Mouse (Mus musculus) Muller cell, postnatal 12 days (primary cell): Measurements from ENCODE around the gene Creb3l1.

Experiments used
- DNase-seq: peaks from one replicate; pipeline ENCODE4 v3.0.0-alpha.2; 2015; ENCODE audit errors: inconsistent ontology term

Creb3l1 gene

DNA sequence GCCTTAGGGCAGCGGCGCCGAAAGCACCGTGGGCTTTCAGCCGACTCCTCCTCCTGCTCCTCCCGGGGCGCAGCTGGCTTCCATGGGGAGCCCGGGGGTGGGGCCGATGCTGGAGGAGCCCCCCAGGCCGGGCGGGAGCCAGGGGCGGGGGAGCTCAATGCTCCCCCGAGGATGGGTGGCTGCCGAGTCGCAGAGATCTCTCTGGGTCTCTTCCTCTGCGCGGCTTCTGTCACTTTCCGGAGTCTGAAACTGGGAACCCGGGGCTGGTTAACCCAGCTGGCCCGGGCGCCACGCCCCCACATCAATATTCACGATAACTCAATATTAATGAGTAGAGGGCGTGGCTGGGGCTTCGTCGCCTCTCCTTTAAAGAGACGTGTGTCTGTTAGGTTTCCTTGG, at the start of gene Creb3l1:
Gene Creb3l1 (minus strand): TSS at position 229 of the 399 bp plus-strand sequence.
- peak; percentile 78 for DNase-seq

DNA sequence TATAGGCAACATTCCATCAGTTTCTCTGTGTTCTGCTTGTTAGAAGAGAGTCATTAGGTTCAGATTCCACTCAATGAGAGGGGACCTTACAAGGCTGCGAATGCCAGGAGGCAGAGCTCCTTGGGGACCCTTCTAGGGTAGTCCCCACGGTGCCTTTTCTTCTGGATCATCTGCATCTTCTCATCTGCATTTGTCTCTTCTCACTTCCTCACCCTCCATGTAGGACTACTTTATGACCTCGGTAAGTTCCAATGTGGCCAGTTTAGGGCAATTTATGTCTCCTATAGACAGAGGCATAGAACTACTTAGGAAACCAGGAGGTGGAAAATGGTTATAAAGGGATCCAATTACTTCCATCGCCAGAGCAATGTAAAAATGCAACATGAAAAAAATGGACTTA, 46.8 kb upstream of the Creb3l1 start:
- DNase-seq = no peak

DNA sequence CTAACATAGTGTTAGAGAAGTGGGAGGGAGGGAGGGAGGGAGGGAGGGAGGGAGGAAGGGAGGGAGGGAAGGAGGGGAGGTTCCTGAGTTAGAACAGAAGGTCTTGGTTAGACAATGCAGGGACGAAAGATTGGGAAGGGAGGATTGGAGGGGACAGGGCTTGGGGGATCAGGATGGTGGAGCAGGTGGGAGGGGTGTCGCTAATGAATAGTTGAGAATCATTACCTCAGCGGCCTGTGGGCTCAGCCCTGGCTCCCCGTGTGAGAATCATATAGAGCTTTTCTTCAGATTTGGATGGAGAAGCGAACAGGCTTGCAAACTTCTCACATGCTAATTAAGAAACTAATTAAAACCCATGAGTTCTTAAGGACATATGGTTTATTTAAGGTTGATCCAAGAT, 45.3 kb upstream of the Creb3l1 start:
- no peak for DNase-seq

- no peak for DNase-seq
These were observed 43.3 kb upstream of the Creb3l1 start for GRCm38 (mm10) chr2:92067600-92067999.

DNA sequence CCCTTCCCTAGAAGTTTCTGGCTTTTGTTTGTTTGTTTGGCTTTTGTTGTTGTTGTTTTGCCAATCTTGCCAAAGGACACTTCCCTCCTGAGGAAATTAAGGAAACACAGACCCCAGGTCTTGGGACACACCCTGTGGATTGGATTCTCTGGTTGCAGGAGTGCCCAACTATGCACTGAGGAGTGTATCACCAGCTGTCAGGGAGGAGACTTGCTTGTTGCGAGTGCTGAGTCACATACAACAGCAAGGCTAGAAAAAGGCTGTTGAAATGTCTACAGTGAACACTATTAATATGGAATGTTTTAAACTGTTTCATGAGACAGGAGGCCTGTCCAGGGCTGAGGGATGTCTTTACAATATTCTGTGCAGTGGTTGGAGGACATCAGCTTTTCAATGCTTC, 42.6 kb upstream of the Creb3l1 start:
- DNase-seq = no peak

DNA sequence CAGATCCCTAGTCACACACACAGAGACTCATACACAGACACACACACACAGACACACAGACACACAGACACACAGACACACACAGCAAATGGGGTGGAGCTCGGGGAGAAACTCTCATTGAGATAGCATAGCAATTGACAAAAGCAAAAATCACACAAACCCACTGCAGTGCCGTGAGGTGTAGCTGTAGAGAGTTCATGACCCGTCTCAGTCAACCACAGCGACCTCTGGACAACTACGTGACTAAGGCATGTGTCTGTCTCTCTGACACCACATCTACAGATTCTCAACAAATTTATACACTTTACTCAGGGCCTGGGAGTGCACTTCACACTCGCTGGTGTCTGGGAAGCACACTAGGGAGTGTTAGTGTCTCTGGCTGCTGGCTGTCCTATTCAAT, 41.6 kb upstream of the Creb3l1 start:
- no peak for DNase-seq

DNA sequence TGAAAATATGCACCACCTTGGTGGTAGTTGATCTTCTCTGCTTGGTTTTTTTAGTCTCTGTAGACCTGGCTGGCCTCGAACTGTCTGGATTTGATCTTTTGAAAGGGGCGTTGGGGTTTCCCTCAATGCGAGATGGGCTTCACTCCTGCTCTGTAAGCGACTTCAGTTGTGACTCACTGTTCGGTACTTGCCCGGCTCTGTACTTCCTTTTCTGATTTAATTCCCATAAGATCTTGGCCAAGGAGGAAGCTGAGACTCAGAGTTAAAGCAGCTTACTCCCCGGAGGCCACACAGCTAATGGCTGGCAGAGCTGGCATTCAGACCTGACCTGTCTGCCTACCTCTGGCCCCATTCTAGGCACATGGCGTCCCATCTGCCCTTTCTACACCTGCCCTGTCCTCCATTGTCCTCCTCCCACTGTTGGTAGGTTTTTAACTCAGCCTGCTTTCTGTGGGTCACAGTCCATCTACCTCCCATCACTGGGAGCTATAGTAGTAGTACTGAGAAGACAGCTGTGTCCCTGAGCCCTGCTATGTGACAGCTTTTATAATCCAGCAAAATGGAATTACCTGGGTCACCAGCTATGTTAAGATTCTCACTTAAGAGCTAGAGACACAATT, 41.1 kb upstream of the Creb3l1 start:
- DNase-seq = no peak

DNA sequence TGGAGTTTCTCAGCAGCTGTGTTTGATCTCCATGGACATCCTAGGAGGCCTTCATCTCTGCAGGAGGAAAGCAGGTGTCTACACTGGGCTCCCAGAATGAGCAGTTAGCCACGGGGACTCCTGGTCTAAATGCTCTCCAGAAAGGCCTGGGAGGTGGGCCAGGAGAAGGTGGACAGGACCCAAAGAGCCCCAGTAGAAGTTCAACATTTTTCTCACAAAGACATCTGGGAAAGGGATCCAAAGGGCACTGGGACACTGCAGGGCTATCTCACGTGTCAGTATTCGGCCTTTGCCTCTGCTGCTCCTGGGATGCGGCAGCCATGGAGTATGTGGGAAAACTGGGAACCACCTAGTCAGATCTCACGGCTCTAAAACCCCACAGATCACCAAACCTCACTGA, 38.8 kb upstream of the Creb3l1 start:
- DNase-seq = no peak

DNA sequence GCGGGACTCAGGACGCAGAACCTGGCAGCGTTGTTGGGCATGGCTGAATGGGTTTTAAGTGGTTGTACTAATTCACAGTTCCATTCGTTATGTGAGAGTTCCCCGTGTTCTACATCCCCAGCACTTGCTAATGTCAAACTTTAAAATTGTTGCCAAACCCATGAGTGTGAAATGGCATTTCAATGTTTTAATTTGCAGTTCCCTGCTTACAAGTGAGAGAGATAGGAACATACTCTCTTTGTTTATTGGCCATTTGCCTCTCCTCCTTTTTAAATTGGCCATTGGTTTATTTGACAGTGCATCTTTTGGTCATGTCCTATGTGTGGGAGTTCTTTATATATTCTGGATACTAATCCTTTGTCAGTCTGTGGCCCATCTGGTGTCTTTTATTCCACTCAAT, 37.0 kb upstream of the Creb3l1 start:
- DNase-seq = no peak

DNA sequence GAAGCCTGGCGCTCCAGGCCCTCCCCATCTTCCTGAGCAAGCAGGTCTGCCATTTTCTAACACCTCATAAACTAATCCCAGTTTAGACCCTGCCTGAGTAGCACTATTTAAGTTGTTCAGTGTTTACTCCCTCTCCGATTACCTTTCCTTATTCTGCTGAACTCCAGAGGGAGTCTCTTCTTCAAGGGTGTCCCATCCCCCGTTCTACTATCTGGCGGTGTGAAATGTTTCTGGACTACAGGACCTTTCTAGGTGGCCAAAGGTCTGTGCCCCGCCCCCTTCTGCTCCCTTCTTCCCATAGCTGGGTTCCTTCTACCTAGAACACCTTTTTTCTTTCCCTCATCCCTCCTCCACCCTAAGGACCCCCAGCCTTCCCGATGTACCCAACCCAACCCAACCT, 36.0 kb upstream of the Creb3l1 start:
- DNase-seq = no peak

DNA sequence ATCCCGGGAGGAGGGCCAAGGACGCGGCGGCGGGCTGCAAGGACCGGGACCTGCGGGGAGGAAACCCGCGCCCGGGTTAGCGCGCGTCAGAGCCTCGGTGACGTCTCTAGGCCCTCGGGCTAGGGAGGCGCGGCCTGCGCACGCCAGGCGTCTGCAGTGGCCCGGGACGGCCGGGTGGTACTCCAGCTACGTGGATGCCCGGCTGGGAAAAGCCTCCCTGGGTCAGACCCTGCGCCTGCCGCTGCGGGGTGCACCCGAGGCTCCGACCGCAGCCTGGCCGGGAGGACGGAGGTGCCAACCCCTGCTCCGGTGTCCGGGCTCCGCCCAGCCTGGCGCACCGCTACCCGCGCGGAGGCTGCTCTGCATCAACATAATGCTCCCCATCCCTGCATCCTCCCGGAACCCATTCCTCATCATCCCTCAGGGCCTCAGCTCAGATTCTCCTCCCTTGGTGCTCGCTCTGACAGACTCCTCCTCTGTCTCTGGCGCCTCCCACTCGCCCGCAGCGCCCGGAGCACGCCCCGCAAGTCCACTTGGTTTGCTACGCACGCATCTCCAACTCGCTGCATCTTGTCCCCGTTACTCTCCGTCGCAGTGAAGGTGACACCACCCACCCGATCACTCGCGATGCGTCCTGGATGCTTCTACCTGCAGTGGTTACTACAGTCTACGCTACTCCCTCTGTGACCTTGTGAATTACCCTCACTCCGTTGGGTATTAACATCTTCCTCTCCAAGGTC, 35.3 kb upstream of the Creb3l1 start:
- DNase-seq = peak; percentile 77

DNA sequence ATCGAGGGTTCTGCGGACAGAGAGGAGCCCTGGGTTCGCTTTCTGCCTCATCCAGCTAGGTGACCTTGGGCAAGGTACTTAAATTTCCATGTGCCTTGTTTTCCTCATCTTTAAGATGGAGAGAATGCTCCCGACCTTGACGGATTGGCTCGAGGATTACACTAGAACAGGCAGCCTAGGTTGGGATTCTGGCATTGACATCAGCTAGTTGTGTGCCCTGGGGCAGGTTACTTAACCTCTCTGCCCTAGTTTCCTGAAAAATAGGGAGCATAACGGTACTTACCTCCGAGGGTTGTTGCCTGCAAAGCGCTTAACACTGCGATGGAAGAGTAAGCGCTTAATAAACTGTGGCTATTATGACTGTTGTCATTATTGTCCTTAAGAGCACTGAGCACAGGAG, 34.6 kb upstream of the Creb3l1 start:
- DNase-seq = no peak

GRCm38 (mm10) chr2:92058469-92058868, 34.2 kb upstream of the Creb3l1 start:
- DNase-seq = peak; percentile 92

DNA sequence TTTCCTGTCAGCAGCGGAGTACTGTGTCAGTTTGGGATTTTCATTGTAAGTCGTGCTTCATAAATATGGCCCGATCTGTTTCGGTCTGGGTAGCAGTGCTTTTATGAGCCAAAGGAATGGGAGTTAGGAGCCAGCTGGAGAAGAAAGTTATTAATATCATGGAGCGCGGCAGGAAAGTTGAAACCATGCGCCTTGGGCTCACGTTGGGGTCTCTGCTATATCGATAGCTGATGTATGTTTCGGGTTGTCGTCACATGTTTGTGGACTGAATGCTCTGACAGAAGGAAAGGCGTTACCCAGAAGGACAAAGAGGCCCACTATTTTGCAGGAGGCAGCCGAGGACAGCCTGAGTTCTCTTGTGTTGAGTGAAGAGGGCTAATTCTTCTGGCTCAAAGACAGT, 32.5 kb upstream of the Creb3l1 start:
- DNase-seq = no peak

DNA sequence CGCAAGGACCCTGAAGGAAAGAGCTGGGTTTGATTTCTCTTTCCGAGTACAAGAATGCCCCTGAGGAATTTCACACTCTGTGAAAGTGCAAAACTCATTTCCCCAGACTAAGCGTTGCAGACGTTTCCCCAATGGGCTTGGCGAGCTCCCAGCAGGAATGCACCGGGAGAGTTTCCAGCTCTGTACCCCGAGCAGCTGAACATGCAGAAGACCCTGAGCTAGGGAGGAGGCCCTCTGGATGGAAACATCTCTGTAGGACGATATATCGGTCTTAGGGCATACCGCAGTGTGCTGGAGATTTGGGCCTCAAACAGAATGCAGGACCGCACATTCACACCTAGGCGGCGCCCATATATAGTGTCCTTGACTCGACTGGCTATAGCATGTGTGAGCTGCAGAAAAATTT, 31.5 kb upstream of the Creb3l1 start:
- DNase-seq = peak; percentile 56

DNA sequence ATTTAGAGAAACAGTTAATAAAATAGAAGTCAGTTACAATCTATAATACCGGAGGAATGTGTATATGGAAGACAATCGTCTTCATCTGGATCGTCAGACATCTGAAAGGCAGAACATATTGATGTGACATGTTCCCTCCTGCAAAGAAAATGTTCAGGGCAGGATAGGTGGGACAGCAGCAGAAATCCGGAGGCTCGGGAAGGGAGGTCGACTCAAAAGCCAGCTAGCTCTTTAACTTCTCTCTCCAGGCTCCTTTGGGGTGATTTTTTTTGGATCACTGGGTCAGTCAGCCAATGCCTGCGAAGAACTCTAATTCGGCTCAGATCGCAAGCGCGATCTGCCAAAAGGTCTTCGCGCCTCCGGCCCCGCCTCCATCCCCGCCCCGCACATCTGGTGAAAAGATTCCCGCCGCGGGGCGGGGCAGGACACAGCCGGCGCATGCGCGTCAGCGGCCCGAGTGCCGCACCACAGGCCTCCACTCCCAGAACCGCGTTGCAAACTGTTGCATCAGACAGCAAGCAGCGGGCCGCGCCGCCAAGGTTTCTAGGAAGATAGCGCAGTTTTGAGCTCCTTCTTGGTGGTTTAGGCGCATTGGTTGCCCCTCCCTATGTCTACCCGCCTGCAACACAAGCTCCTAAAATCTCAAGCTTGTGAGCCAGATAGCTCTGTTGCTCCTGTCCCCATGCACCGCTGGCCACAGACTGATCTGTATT, 31.0 kb upstream of the Creb3l1 start:
- peak; percentile 91 for DNase-seq

- peak; percentile 28 for DNase-seq
These were observed 28.5 kb upstream of the Creb3l1 start for GRCm38 (mm10) chr2:92052754-92053153.

GRCm38 (mm10) chr2:92052188-92052587, 27.9 kb upstream of the Creb3l1 start:
- peak; percentile 79 for DNase-seq

GRCm38 (mm10) chr2:92048034-92048690, 23.9 kb upstream of the Creb3l1 start:
- no peak for DNase-seq

DNA sequence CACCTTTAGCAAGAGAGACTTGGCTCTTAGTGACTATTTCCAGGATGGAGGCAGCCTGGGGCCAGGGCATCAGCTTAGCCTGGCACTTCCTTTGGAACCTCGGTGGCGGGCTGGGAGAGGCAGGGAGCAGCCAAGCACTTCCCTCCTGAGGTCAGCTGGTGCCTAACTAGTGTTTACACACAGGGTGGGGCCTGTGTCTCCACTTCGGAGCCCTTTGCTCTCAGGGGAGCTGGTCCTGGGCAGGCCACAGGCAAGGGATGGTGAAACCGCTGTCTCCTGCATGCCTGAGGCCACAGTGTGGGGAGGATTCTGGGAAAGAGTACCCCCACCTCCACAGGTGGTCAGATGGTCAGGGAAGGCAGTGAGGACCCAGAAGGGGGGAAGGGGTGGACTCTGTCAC, 23.3 kb upstream of the Creb3l1 start:
- DNase-seq = no peak

DNA sequence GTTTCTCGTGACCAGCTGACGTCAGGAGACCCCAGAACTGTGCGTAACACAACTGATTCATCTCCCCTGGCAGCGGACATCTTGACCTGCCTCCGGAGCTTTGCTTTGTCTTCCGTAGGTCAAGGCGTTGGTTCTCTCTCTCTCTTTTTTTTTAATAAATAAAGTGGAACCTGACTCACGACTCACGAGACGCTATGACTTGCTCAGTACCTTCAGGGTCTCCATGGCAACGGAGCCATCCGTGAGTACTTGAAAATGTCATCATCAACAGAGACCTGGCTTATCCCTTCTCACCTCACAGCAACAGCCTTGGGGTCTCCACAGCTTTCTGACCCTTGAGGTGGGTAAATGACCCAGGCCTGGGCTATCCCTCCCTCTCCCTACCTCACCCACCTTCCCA, 19.0 kb upstream of the Creb3l1 start:
- no peak for DNase-seq

GRCm38 (mm10) chr2:92041538-92041937, 17.2 kb upstream of the Creb3l1 start:
- no peak for DNase-seq
